Mouse (Mus musculus): ENCODE data around the gene Thy1.

Thy1 gene

GRCm38 (mm10) chr9:44029580-44030236, 13.5 kb upstream of the Thy1 start:
- ChIA-PET CTCF (interaction anchor here in 2 of 4 experiments (0.6 to 0.8 kb wide), 3 partner anchors 36 to 581 kb away, joined by 3 read pairs; no protein-coding TSS in a partner anchor), POLR2A (interaction anchor here in 1 of 4 experiments (0.5 to 1.1 kb wide), 3 partner anchors 11 to 205 kb away, joined by 3 read pairs; no protein-coding TSS in a partner anchor)

GRCm38 (mm10) chr9:44030646-44031045, 12.5 kb upstream of the Thy1 start:
- ChIA-PET POLR2A (interaction anchor here in 1 of 4 experiments (1.1 kb wide), 1 partner anchor 10 kb away, joined by 3 read pairs; no protein-coding TSS in a partner anchor), CTCF (interaction anchor here in 3 of 4 experiments (0.6 to 0.8 kb wide), 7 partner anchors 10 to 355 kb away, joined by 3 to 9 read pairs (median 3); no protein-coding TSS in a partner anchor)

- ChIA-PET POLR2A (no interaction called here), CTCF (interaction anchor here in 2 of 4 experiments (0.6 to 0.8 kb wide), 5 partner anchors 10 to 355 kb away, joined by 3 to 9 read pairs (median 4); no protein-coding TSS in a partner anchor)
Observed at GRCm38 (mm10) chr9:44031079-44031478, 12.1 kb upstream of the Thy1 start.

GRCm38 (mm10) chr9:44031946-44032345, 11.2 kb upstream of the Thy1 start:
- ChIA-PET CTCF (interaction anchor here in 1 of 4 experiments (0.7 kb wide), 1 partner anchor 201 kb away, joined by 4 read pairs; no protein-coding TSS in a partner anchor), POLR2A (no interaction called here)

- CTCF ChIA-PET, result interaction anchor here in 1 of 4 experiments (1.3 kb wide), 1 partner anchor 42 kb away, joined by 3 read pairs; no protein-coding TSS in a partner anchor
- POLR2A ChIA-PET, result interaction anchor here in 1 of 4 experiments (0.6 to 1.3 kb wide), 4 partner anchors 9 to 54 kb away, joined by 3 to 4 read pairs (median 4); no protein-coding TSS in a partner anchor
Observed at GRCm38 (mm10) chr9:44033317-44033716, 9.9 kb upstream of the Thy1 start.

GRCm38 (mm10) chr9:44033957-44034727, 9.0 kb upstream of the Thy1 start:
- ChIA-PET CTCF (interaction anchor here in 3 of 4 experiments (0.5 to 1.3 kb wide), 7 partner anchors 18 to 765 kb away, joined by 3 to 5 read pairs (median 4); no protein-coding TSS in a partner anchor), POLR2A (interaction anchor here in 1 of 4 experiments (0.6 to 1.3 kb wide), 5 partner anchors 9 to 53 kb away, joined by 3 to 4 read pairs (median 4); partner anchors contain the start of gene Usp2)

- POLR2A ChIA-PET, result interaction anchor here in 1 of 4 experiments (0.7 to 1.3 kb wide), 2 partner anchors 48 to 403 kb away, joined by 3 to 4 read pairs; no protein-coding TSS in a partner anchor
- CTCF ChIA-PET, result interaction anchor here in 1 of 4 experiments (0.9 kb wide), 1 partner anchor 57 kb away, joined by 3 read pairs; no protein-coding TSS in a partner anchor
Observed at GRCm38 (mm10) chr9:44037106-44037505, 6.1 kb upstream of the Thy1 start.

GRCm38 (mm10) chr9:44041511-44042395, 1.4 kb upstream of the Thy1 start:
- POLR2A ChIA-PET, result interaction anchor here in 2 of 4 experiments (0.6 to 1.5 kb wide), 2 partner anchors 26 to 456 kb away, joined by 3 read pairs; no protein-coding TSS in a partner anchor
- CTCF ChIA-PET, result interaction anchor here in 1 of 4 experiments (0.6 kb wide), 1 partner anchor 83 kb away, joined by 6 read pairs; no protein-coding TSS in a partner anchor

GRCm38 (mm10) chr9:44042396-44042680, 846 bp upstream of the Thy1 start:
- CTCF ChIA-PET, result no interaction called here
- POLR2A ChIA-PET, result interaction anchor here in 1 of 4 experiments (0.8 kb wide), 1 partner anchor 1804 kb away, joined by 4 read pairs; no protein-coding TSS in a partner anchor

- CTCF ChIA-PET, result interaction anchor here in 1 of 4 experiments (0.6 to 1.9 kb wide), 4 partner anchors 31 to 96 kb away, joined by 3 to 8 read pairs (median 4); no protein-coding TSS in a partner anchor
- POLR2A ChIA-PET, result interaction anchor here in 3 of 4 experiments (0.6 to 1.4 kb wide), 6 partner anchors 9 to 408 kb away, joined by 3 to 8 read pairs (median 3); no protein-coding TSS in a partner anchor
Observed at GRCm38 (mm10) chr9:44043708-44044425, 683 bp downstream of the Thy1 start.

- POLR2A ChIA-PET, result interaction anchor here in 2 of 4 experiments (1.1 to 1.3 kb wide), 3 partner anchors 8 to 60 kb away, joined by 3 read pairs; no protein-coding TSS in a partner anchor
- CTCF ChIA-PET, result interaction anchor here in 2 of 4 experiments (0.6 to 1.9 kb wide), 5 partner anchors 30 to 130 kb away, joined by 3 to 8 read pairs (median 5); no protein-coding TSS in a partner anchor
Observed at GRCm38 (mm10) chr9:44044426-44045157, 1.4 kb downstream of the Thy1 start.

GRCm38 (mm10) chr9:44045158-44045883, 2.1 kb downstream of the Thy1 start:
- POLR2A ChIA-PET, result interaction anchor here in 1 of 4 experiments (0.6 to 1.1 kb wide), 3 partner anchors 25 to 284 kb away, joined by 3 to 4 read pairs (median 3); no protein-coding TSS in a partner anchor
- CTCF ChIA-PET, result interaction anchor here in 3 of 4 experiments (0.6 to 1.3 kb wide), 5 partner anchors 49 to 383 kb away, joined by 3 to 8 read pairs (median 5); no protein-coding TSS in a partner anchor

GRCm38 (mm10) chr9:44045884-44046272, 2.7 kb downstream of the Thy1 start:
- POLR2A ChIA-PET, result interaction anchor here in 1 of 4 experiments (0.6 to 1.1 kb wide), 3 partner anchors 25 to 283 kb away, joined by 3 to 4 read pairs (median 3); no protein-coding TSS in a partner anchor
- CTCF ChIA-PET, result interaction anchor here in 1 of 4 experiments (0.7 kb wide), 1 partner anchor 384 kb away, joined by 3 read pairs; no protein-coding TSS in a partner anchor

- ChIA-PET POLR2A (interaction anchor here in 2 of 4 experiments (0.6 to 1.4 kb wide), 3 partner anchors 11 to 283 kb away, joined by 3 to 4 read pairs (median 3); no protein-coding TSS in a partner anchor), CTCF (interaction anchor here in 1 of 4 experiments (0.7 kb wide), 1 partner anchor 73 kb away, joined by 20 read pairs; no protein-coding TSS in a partner anchor)
Observed at GRCm38 (mm10) chr9:44046426-44046825, 3.2 kb downstream of the Thy1 start.

GRCm38 (mm10) chr9:44047071-44047470, 3.9 kb downstream of the Thy1 start:
- POLR2A ChIA-PET, result interaction anchor here in 2 of 4 experiments (0.5 to 1.4 kb wide), 4 partner anchors 11 to 162 kb away, joined by 3 to 5 read pairs (median 4); partner anchors contain the start of gene Usp2 (in 1 of the 2)
- CTCF ChIA-PET, result interaction anchor here in 3 of 4 experiments (0.5 to 0.8 kb wide), 5 partner anchors 19 to 468 kb away, joined by 3 to 20 read pairs (median 4); no protein-coding TSS in a partner anchor

Data from embryonic stem cell, embryonic (primary cell).